Mouse (Mus musculus) embryonic fibroblast, embryonic 13.5 days (primary cell): ENCODE results near the gene Macrod1. TPM values are rescaled to one million over a fixed set of nuclear protein-coding genes. Genes with fewer than 3 reads are reported as not detected.

Source experiments
- H3K27ac ChIP-seq: 2 replicates; pipeline ENCODE4 v1.5.1; 2012; ENCODE audit warnings: low read length, control low read depth, inconsistent platforms; ENCODE audit not compliant: insufficient read depth
- H3K4me1 ChIP-seq: 2 replicates; pipeline ENCODE4 v1.6.1; 2011; ENCODE audit warnings: low read length; ENCODE audit not compliant: control insufficient read depth, insufficient read depth
- H3K4me3 ChIP-seq: 2 replicates; pipeline ENCODE4 v1.5.1; 2011; ENCODE audit warnings: mild to moderate bottlenecking, control low read depth, low read length; ENCODE audit not compliant: insufficient read depth
- CTCF ChIP-seq: IDR thresholded peaks from 2 replicates; pipeline ENCODE4 v1.5.1; 2011; ENCODE audit warnings: mild to moderate bottlenecking, control low read depth, low read length, moderate library complexity, borderline replicate concordance; ENCODE audit not compliant: insufficient read depth
- POLR2A ChIP-seq: IDR thresholded peaks from 2 replicates; pipeline ENCODE4 v1.6.1; 2011; ENCODE audit warnings: low read depth, mild to moderate bottlenecking, control low read depth, low read length, moderate library complexity
- polyA plus RNA-seq: library from polyadenylated mRNA; stranded (reverse); fragments of >200 nt; gene quantifications from 2 replicates; pipeline ENCODE4 v1.2.4, GENCODE M21; 2011; ENCODE audit warnings: low read depth; ENCODE audit not compliant: missing spikeins, insufficient read length

Macrod1 gene
- polyA plus RNA-seq, 1 experiment, result 5.2 TPM

DNA sequence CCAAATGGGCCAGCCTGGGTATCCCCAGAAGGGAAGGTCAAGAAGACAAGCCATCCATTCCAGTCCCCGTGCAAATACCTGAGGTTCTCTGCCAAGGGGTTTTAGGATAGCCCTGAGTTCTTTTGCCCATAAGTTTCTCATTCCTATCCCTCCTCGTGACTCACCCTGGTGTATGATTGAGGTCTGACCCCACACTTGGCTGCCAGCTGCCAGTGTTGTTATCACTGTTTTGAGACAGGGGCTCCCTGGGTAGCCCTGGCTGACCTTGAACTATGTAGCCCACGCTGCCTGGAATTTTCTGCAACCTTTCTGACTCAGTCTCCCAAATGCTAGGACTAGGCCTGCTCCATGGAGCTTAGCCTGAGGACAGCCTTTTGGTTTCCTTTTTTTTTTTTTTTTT lies 104.5 kb downstream of the Macrod1 start:
- Histone ChIP-seq H3K4me3 (no peak overlapping the region), H3K27ac (no peak overlapping the region), H3K4me1 (no peaks in the 10 kb centered on the region)
- TF ChIP-seq POLR2A (no peak), CTCF (no peak)

- Histone ChIP-seq H3K4me1 (no peaks in the 10 kb centered on the region), H3K27ac (no peak overlapping the region), H3K4me3 (no peak overlapping the region)
- TF ChIP-seq POLR2A (no peak), CTCF (no peak)
These were observed 107.6 kb downstream of the Macrod1 start for GRCm38 (mm10) chr19:7164238-7164637.

DNA sequence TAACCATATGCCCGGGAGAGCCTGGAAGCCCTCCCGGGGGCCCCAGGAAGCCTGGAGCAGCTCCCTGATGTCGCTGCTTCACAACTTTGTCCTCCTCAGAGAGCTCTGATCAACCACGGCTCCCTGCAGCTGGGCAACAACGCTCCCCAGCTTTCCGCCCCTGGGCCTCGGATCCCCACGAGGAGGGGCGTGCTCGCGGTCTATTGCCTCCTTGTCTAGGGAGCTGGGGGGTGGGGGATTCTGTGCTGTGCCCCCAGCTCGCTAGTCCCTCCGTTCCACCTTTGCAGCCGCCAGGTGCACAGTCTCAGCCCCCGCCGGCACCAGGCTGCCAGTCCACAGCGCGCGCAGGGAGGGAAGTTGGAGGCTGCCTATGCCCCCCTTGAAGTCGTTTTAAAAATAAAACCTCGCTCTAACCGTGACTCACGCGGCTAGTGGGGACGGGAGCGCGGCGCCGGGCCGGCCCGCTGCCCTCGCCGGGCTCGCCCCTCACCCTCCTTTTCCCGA lies 108.3 kb downstream of the Macrod1 start:
- Histone ChIP-seq H3K27ac (no peak overlapping the region), H3K4me1 (no peaks in the 10 kb centered on the region), H3K4me3 (peak overlapping the region; percentile 38)
- TF ChIP-seq POLR2A, result no peak
- no peak for TF ChIP-seq CTCF

- no peak overlapping the region for H3K27ac ChIP-seq
- no peak for TF ChIP-seq CTCF
- TF ChIP-seq POLR2A, result no peak
- H3K4me3 ChIP-seq, result peak overlapping the region; percentile 38
- no peaks in the 10 kb centered on the region for H3K4me1 ChIP-seq
These were observed 109.0 kb downstream of the Macrod1 start for GRCm38 (mm10) chr19:7165509-7166199.

DNA sequence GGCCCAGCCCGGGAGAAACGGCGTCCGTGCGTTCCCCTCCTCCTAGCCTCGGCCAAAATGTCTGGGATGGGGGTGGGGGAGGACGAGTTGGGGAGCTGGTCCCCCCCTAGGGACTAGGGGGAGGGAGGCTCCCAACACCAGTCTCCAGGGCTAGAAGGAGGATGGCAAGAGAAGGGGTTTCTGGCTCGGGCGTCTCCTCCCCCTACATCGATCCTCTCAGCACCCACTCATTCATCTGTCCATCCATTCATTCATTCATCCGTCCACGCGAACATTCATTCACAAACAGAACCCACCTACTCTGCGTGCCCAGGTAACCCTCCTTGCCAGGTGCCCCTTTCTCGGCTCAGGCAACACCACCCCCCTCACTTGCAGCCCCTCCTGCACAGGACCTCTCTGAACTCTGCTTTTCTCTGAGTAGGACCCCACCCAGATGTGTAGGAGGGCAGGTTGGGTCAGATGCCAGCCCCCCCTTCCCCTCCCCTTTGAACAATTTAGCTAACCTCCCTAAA lies 109.6 kb downstream of the Macrod1 start:
- H3K4me3 ChIP-seq, result peak overlapping the region; percentile 5; the same call in 1 of the 2 replicates
- TF ChIP-seq CTCF (no peak), POLR2A (no peak)
- no peak overlapping the region for H3K27ac ChIP-seq
- no peaks in the 10 kb centered on the region for H3K4me1 ChIP-seq

- H3K4me3 ChIP-seq, result no peak overlapping the region
- no peak overlapping the region for H3K27ac ChIP-seq
- H3K4me1 ChIP-seq, result no peaks in the 10 kb centered on the region
- TF ChIP-seq POLR2A (no peak), CTCF (no peak)
These were observed 110.2 kb downstream of the Macrod1 start for GRCm38 (mm10) chr19:7166767-7167166.

GRCm38 (mm10) chr19:7168423-7168822 lies 111.8 kb downstream of the Macrod1 start:
- Histone ChIP-seq H3K4me3 (no peak overlapping the region), H3K27ac (no peak overlapping the region), H3K4me1 (no peaks in the 10 kb centered on the region)
- TF ChIP-seq POLR2A (no peak), CTCF (no peak)

DNA sequence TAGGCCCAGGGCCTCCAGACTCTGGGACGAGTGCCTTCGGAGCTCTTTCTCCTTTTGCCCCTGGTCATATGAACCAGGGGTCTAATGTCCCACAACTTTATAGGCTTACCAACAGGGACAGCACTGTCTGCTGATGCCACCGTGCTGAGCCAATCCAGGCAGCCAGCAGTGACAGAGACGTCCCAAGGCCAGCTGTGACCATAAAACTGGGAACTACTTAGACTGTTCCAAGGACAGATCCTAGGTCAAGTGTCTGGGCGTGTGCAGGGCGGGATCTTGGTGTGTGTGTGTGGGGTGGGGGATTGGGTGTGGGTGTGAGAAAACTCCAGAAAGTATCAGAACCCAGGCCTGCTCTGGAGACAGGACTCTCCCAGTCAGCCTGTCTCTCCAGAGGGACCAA lies 114.3 kb downstream of the Macrod1 start:
- Histone ChIP-seq H3K4me3 (no peak overlapping the region), H3K4me1 (no peaks in the 10 kb centered on the region), H3K27ac (no peak overlapping the region)
- TF ChIP-seq CTCF, result no peak
- TF ChIP-seq POLR2A, result no peak

DNA sequence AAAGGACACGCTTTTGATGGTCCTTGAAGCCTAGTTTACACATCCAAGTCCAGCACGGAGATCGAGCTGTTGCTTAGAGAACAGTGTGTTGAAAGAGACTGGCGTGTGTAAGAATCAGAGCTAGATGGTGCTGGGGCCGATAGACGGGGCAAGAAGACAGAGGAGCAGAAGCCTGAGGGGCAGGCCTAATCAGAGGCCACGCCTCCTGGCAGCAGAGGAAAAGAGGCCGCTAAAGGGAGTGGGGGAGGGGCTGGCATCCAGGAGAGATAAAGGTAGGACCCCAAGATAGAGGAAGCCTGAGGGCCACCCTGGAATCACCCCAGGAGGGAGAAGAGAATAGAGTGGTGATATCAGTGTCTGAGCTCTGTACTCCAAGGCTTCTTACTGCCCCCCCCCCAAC lies 114.8 kb downstream of the Macrod1 start:
- Histone ChIP-seq H3K27ac (no peak overlapping the region), H3K4me3 (no peak overlapping the region), H3K4me1 (no peaks in the 10 kb centered on the region)
- no peak for TF ChIP-seq CTCF
- no peak for TF ChIP-seq POLR2A
